Mouse (Mus musculus) lung, adult 10 weeks (tissue): ENCODE results near the gene Olfr1225. TPM values are rescaled to one million over a fixed set of nuclear protein-coding genes. Genes with fewer than 3 reads are reported as not detected.

Experiments
- polyA plus RNA-seq: library from polyadenylated mRNA; stranded (reverse); fragments of 350-450 nt; fragmentation: Illumina TruSeq; extraction: RNeasy Lipid Tissue Mini Kit (QIAGEN cat#74804); gene quantifications from one replicate; pipeline ENCODE4 v1.2.3, GENCODE M21; 2014; ENCODE audit warnings: low read depth, low replicate concordance; ENCODE audit not compliant: insufficient read depth

The Olfr1225 gene
- polyA plus RNA-seq: not detected

DNA sequence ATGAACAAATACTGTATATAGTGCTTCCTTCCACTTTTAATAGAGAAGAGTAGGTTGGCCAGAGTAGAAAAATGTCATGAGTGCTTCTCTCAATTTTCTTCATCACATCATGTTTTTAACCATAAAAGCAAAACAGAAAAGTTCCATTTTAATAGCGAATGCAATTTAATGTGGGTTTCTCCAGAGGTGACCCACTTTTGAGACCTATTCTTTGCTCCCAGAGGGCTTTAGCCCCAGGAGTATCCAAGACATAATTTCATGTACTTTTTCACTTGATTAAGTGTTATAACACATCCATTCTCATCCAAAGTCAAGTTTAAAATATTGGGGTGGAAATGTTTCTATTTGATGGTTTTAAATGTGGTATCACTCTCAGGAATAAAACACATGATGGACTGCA lies at the start of gene Olfr1225:
Gene Olfr1225 (minus strand): TSS at position 101 of the 400 bp plus-strand sequence.

DNA sequence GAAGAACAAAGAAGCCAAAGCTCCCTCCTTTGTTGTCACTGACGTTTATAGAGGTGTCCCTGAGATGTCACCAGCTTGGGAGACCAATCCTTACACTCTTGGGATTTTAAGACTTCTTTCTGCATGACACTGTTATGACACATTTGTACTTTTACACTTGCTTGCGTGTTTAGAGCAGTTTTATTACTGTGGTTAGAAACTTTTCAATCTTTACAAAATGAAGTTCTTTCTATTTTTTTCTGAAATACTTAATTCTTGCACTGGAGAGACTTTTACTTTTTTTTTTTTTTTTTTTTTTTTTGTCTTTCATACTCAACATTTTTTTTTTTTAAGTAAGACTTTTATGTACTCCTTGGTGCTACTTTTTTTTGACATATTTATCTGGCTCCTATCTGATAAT lies 25.5 kb upstream of the Olfr1225 start, which contains the start of gene Olfr1226:
Gene Olfr1226 (minus strand): TSS at position 101 of the 400 bp plus-strand sequence.

DNA sequence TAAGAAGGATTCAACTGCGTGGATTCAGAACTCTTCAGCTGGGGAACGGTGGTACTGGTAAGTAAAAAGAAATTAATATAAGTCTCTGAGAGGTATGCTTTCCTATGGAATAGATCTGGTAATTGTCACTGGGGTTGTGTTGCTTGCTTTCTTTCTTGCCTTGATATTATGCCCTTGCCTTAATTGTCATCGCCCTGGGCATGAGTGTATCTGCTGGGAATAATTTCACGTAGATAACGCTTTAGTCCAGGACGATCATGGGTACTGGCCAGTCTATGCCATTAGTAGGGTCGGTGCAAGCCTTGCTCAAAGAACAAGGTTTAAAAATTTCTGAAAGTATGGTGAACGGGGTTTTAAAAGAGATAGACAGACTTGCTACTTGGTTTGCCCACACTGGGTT lies 10.5 kb downstream of the Olfr1225 start, which contains the start of gene Olfr1224-ps1:
Gene Olfr1224-ps1 (minus strand): TSS at position 101 of the 400 bp plus-strand sequence.

DNA sequence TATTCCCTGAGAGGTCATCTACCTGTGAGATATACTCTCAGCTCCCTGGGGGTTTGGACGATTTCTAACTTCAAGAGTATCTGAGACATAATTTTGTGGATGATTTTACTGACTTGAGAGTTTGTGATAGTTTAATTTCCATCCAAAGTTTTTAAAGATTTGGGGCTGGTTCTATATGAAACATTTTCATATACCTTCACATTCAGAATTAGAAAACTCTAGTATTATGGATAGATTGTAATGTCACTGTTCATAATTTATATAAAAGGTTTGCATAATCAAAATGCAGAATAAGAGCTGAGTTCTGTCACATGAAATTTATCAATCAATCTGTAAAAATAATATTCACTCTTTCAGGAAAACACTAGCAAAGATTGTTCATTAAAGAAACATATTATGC lies 23.0 kb downstream of the Olfr1225 start, which contains the start of gene Olfr1223:
Gene Olfr1223 (minus strand): TSS at position 101 of the 400 bp plus-strand sequence.

DNA sequence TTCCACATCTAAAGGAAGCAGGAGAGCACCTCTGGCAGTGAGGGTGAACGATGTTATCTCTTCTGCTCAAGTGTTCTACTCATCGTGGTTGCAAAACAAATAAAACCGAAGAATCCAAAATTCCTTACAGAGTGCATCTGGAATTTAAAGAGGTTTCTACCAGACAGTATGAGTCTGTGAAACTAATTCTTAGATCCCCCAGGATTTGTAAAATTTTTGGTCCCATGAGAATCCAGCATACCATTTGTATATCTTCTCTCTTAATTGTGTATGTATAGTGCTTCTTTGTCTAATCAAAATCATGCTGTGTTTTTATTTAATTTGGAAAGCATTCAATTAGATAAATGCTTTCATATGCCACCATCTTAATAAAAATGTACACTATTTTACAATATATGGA lies 41.5 kb downstream of the Olfr1225 start, which contains the start of gene Olfr1222:
Gene Olfr1222 (minus strand): TSS at position 101 of the 400 bp plus-strand sequence.

Other genes starting within 250 kb of the Olfr1225 start
- gene Olfr1211, start 236.6 kb downstream of the Olfr1225 start, polyA plus RNA-seq: not detected
- not detected for gene Olfr1212, start 220.7 kb downstream of the Olfr1225 start, polyA plus RNA-seq
- not detected for gene Gm13762, start 194.4 kb downstream of the Olfr1225 start, polyA plus RNA-seq
- gene Olfr1214, start 182.0 kb downstream of the Olfr1225 start, polyA plus RNA-seq: not detected
- gene Olfr1215, start 167.7 kb downstream of the Olfr1225 start, polyA plus RNA-seq: not detected
- not detected for gene Olfr1216, start 156.3 kb downstream of the Olfr1225 start, polyA plus RNA-seq
- not detected for gene Olfr1217, start 142.6 kb downstream of the Olfr1225 start, polyA plus RNA-seq
- not detected for gene Olfr1218, start 113.5 kb downstream of the Olfr1225 start, polyA plus RNA-seq
- gene Olfr1219, start 91.2 kb downstream of the Olfr1225 start, polyA plus RNA-seq: not detected
- not detected for gene Olfr1220, start 67.8 kb downstream of the Olfr1225 start, polyA plus RNA-seq
- gene Olfr1221, start 57.4 kb downstream of the Olfr1225 start, polyA plus RNA-seq: not detected
- not detected for gene Olfr1222, start 41.6 kb downstream of the Olfr1225 start, polyA plus RNA-seq
- gene Olfr1223, start 23.1 kb downstream of the Olfr1225 start, polyA plus RNA-seq: not detected
- not detected for gene Olfr1224-ps1, start 10.6 kb downstream of the Olfr1225 start, polyA plus RNA-seq
- gene Olfr1226, start 25.4 kb upstream of the Olfr1225 start, polyA plus RNA-seq: not detected
- gene Olfr1228, start 79.4 kb upstream of the Olfr1225 start, polyA plus RNA-seq: not detected
- gene Olfr1229, start 113.3 kb upstream of the Olfr1225 start, polyA plus RNA-seq: not detected
- not detected for gene Olfr1230, start 122.6 kb upstream of the Olfr1225 start, polyA plus RNA-seq
- not detected for gene Olfr1231, start 132.4 kb upstream of the Olfr1225 start, polyA plus RNA-seq
- gene Olfr1232, start 155.0 kb upstream of the Olfr1225 start, polyA plus RNA-seq: not detected
- not detected for gene Olfr1233, start 167.7 kb upstream of the Olfr1225 start, polyA plus RNA-seq
- not detected for gene Olfr1234, start 190.2 kb upstream of the Olfr1225 start, polyA plus RNA-seq
- not detected for gene Olfr1238, start 235.0 kb upstream of the Olfr1225 start, polyA plus RNA-seq
- gene Olfr1239, start 245.7 kb upstream of the Olfr1225 start, polyA plus RNA-seq: not detected